Mouse (Mus musculus) heart, postnatal 14 days (tissue): ENCODE data around the gene Enam. TPM values are rescaled to one million over a fixed set of nuclear protein-coding genes. Genes with fewer than 3 reads are reported as not detected.
"Not testable (repeated sequence)": the region's sequence is repeated elsewhere in the genome, so short reads cannot be mapped to it uniquely, and the experiment has no call there.

ENCODE experiments used
- DNase-seq, 2 experiments: peaks; one replicate each; pipeline ENCODE4 v3.0.0; 2021 to 2022
- intact Hi-C: fragments of 180-260 bp; cut with DNase I; formaldehyde crosslinking; loops from one replicate; pipeline ENCODE4 v1.15.1; 2025
- long read RNA-seq, 2 experiments: library from polyadenylated mRNA; stranded (forward); transcript quantifications; one replicate each; pipeline ENCODE4 v2.0.0; 2021
- total RNA-seq, 2 experiments: library from RNA; stranded (reverse); gene quantifications; 2 replicates each; pipeline ENCODE4 v1.2.3; 2021

Enam gene
- not detected for total RNA-seq
- long read RNA-seq, experiment 1, result 0 reads
- long read RNA-seq, experiment 2, result 0 reads

GRCm38 (mm10) chr5:88487675-88488074 lies at the start of gene Enam:
TSS of gene Enam (plus strand) at chr5:88487975.
- intact Hi-C loops, result no loop called here

GRCm38 (mm10) chr5:88455691-88456090 lies 32.1 kb upstream of the Enam start, which contains the start of gene Ambn:
TSS of gene Ambn (plus strand) at chr5:88455991.
- intact Hi-C loops, result no loop called here
- DNase-seq, result no peak

More at GRCm38 (mm10) chr5:88487675-88488074, at the start of gene Enam:
- DNase-seq, result no peak

GRCm38 (mm10) chr5:88467471-88467870 lies 20.3 kb upstream of the Enam start:
- DNase-seq, result no peak
- intact Hi-C loops, result no loop called here

- intact Hi-C loops, result no loop called here
- no peak for DNase-seq
Measured at GRCm38 (mm10) chr5:88468807-88469704, 18.7 kb upstream of the Enam start.

GRCm38 (mm10) chr5:88489004-88489403 lies 1.2 kb downstream of the Enam start:
- no peak for DNase-seq
- intact Hi-C loops, result no loop called here

- DNase-seq, result no peak
- intact Hi-C loops, result no loop called here
Measured at GRCm38 (mm10) chr5:88491111-88491510, 3.3 kb downstream of the Enam start.

- intact Hi-C loops, result no loop called here
- no peak for DNase-seq
Measured at GRCm38 (mm10) chr5:88499781-88500180, 12.0 kb downstream of the Enam start.

GRCm38 (mm10) chr5:88508555-88508954 lies 20.8 kb downstream of the Enam start:
- no peak for DNase-seq
- intact Hi-C loops, result no loop called here

GRCm38 (mm10) chr5:88508990-88509389 lies 21.2 kb downstream of the Enam start:
- DNase-seq, result no peak
- intact Hi-C loops, result no loop called here

- intact Hi-C loops, result no loop called here
- DNase-seq, result peak in 1 of 2 experiments; percentile 49
Measured at GRCm38 (mm10) chr5:88519232-88519631, 31.5 kb downstream of the Enam start.

GRCm38 (mm10) chr5:88527657-88528056 lies 39.9 kb downstream of the Enam start, which contains the start of gene Jchain:
TSS of gene Jchain (minus strand) at chr5:88527891.
- DNase-seq, result no peak
- intact Hi-C loops, result no loop called here

GRCm38 (mm10) chr5:88530908-88531307 lies 43.1 kb downstream of the Enam start:
- intact Hi-C loops, result no loop called here

GRCm38 (mm10) chr5:88534697-88535096 lies 46.9 kb downstream of the Enam start:
- intact Hi-C loops, result no loop called here
- no peak for DNase-seq

More at GRCm38 (mm10) chr5:88530908-88531307, 43.1 kb downstream of the Enam start:
- no peak for DNase-seq

- DNase-seq, result no peak
- intact Hi-C loops, result loop anchor here (1.0 kb wide), 1 partner anchor 19 kb away; no protein-coding TSS in a partner anchor
Measured at GRCm38 (mm10) chr5:88540845-88541244, 53.1 kb downstream of the Enam start.

- peak; percentile 28 to 72 for DNase-seq
- intact Hi-C loops, result no loop called here
Measured at GRCm38 (mm10) chr5:88542651-88543282, 55.0 kb downstream of the Enam start.

GRCm38 (mm10) chr5:88544411-88544810 lies 56.6 kb downstream of the Enam start:
- DNase-seq, intact Hi-C loops: not testable (repeated sequence)

GRCm38 (mm10) chr5:88545536-88545935 lies 57.8 kb downstream of the Enam start:
- intact Hi-C loops, result no loop called here
- DNase-seq, result no peak

GRCm38 (mm10) chr5:88553271-88554085 lies 65.7 kb downstream of the Enam start:
- intact Hi-C loops, result no loop called here
- no peak for DNase-seq

GRCm38 (mm10) chr5:88554086-88554886 lies 66.5 kb downstream of the Enam start, which contains the start of gene Utp3:
TSS of gene Utp3 (plus strand) at chr5:88554462.
- intact Hi-C loops, result no loop called here
- DNase-seq, result peak; percentile 94 to 96
